33 mouse cellular contexts compared by ENCODE assay signal in genomic region chr1:92703270-92703669, GRCm38 (mm10). TPM values are rescaled to one million over a fixed set of nuclear protein-coding genes. Genes with fewer than 3 reads are reported as not detected.
A peak's percentile ranks its signal among the peaks of the same experiment; 100 is the strongest.
DNase-seq lines count a peak whose midpoint lies in the region; ATAC-seq and TF ChIP-seq lines count a peak whose summit lies in the region.
"Had no signal": no experiment of that assay in that cellular context is flagged by ENCODE, and none has a peak within 500 bp of the region (broad histone marks: within the 10 kb centered on the region; RNA-seq: fewer than 3 reads in every experiment).

No protein-coding gene starts in this region.

- H3K27me3 ChIP-seq in heart, embryonic 16.5 days (ENCODE audit: control insufficient read depth, insufficient read depth, low read length): no peaks in the 10 kb centered on the region
- no peaks in the 10 kb centered on the region for H3K27me3 ChIP-seq in C2C12 (ENCODE audit: control insufficient read depth, insufficient read depth, insufficient read length)
- no peaks in the 10 kb centered on the region for H3K27me3 ChIP-seq in embryonic facial prominence, embryonic 14.5 days (replicated peaks; ENCODE audit: control insufficient read depth, insufficient read depth, low read length)
- H3K27me3 ChIP-seq in kidney, adult 2 months (replicated peaks; ENCODE audit: control insufficient read depth, insufficient read depth, low read length): no peaks in the 10 kb centered on the region
- H3K27me3 ChIP-seq: forebrain, embryonic 13.5 days; intestine, embryonic 15.5 days; limb, embryonic 13.5 days; liver, embryonic 12.5 days; neural tube, embryonic 12.5 days had no signal

- peak overlapping the region; percentile 93 for H3K27ac ChIP-seq in gastrocnemius, adult 2 months
- H3K27ac ChIP-seq in heart, embryonic 16.5 days (ENCODE audit: low read length): 0 out of 2 replicates have a peak overlapping the region, but pooled peaks have one; percentile 4
- peak overlapping the region; percentile 46; the same call in 1 of the 2 replicates for H3K27ac ChIP-seq in embryonic facial prominence, embryonic 14.5 days (replicated peaks; ENCODE audit: low read depth, low read length)
- H3K27ac ChIP-seq in kidney, adult 2 months (ENCODE audit: insufficient read depth, low read depth, low read length): no peak overlapping the region
- H3K27ac ChIP-seq: forebrain, embryonic 13.5 days; hindbrain, embryonic 10.5 days; intestine, embryonic 15.5 days; kidney, postnatal 0 days; limb, embryonic 13.5 days; liver, embryonic 12.5 days; neural tube, embryonic 12.5 days had no signal

- H3K4me1 ChIP-seq in heart, embryonic 16.5 days (ENCODE audit: control insufficient read depth, insufficient read depth, low read length): peaks cover 26% of the 10 kb centered on the region
- H3K4me1 ChIP-seq in embryonic facial prominence, embryonic 14.5 days (ENCODE audit: control insufficient read depth, insufficient read depth, low read length): peaks cover 10% of the 10 kb centered on the region
- H3K4me1 ChIP-seq in kidney, adult 2 months (ENCODE audit: control insufficient read depth, insufficient read depth, low read length): no peaks in the 10 kb centered on the region

- H3K4me3 ChIP-seq in gastrocnemius, adult 2 months: peak overlapping the region; percentile 45
- H3K4me3 ChIP-seq in heart, embryonic 16.5 days (ENCODE audit: low read length): no peak overlapping the region
- H3K4me3 ChIP-seq in C2C12 (ENCODE audit: insufficient read depth, poor library complexity, severe bottlenecking): no peak overlapping the region
- H3K4me3 ChIP-seq in embryonic facial prominence, embryonic 14.5 days (ENCODE audit: low read depth, low read length): no peak overlapping the region
- no peak overlapping the region for H3K4me3 ChIP-seq in kidney, adult 2 months (ENCODE audit: insufficient read depth, low read depth, low read length)
- H3K4me3 ChIP-seq: erythroblast, embryonic 14.5 days; forebrain, embryonic 13.5 days; heart, embryonic 12.5 days; hindbrain, embryonic 10.5 days; intestine, embryonic 15.5 days; limb, embryonic 13.5 days; liver, embryonic 12.5 days; neural tube, embryonic 12.5 days had no signal

- H3K9me3 ChIP-seq in heart, embryonic 16.5 days (replicated peaks; ENCODE audit: control insufficient read depth, low read length): peaks cover 5% of the 10 kb centered on the region; the same call in 1 of the 2 replicates
- H3K9me3 ChIP-seq in embryonic facial prominence, embryonic 14.5 days (ENCODE audit: control insufficient read depth, low read length): no peaks in the 10 kb centered on the region
- H3K9me3 ChIP-seq: forebrain, embryonic 13.5 days; hindbrain, embryonic 10.5 days; intestine, embryonic 15.5 days; liver, embryonic 12.5 days; neural tube, embryonic 12.5 days had no signal

- TF ChIP-seq POLR2A in kidney, adult 2 months (IDR thresholded peaks at IDR 0.05; ENCODE audit: low read depth, low read length): no peak

- DNase-seq in gastrocnemius, adult 2 months: peak; percentile 28
- no peak for DNase-seq in gastrocnemius, postnatal 10 days
- DNase-seq in heart, adult 11 months: no peak
- no peak for DNase-seq in embryonic facial prominence, embryonic 14.5 days (ENCODE audit: low spot score)
- DNase-seq in kidney, adult 2 months: no peak
- no peak for DNase-seq in frontal cortex, postnatal 36 days (ENCODE audit: low spot score in 2 of 2)
- DNase-seq: cerebellum, adult 18-20 months; cerebellum, postnatal 14 days; kidney, adult 8-10 months; kidney, postnatal 4 days; layer of hippocampus, postnatal 36 days; liver, postnatal 0 days; right cerebral cortex, postnatal 4 days; thymus, adult 2 months; thymus, postnatal 4 days had no signal

- H3K4me2 ChIP-seq in heart, embryonic 16.5 days (ENCODE audit: low read depth, low read length): no peak overlapping the region; the same call in 1 of the 2 replicates
- no peak overlapping the region for H3K4me2 ChIP-seq in embryonic facial prominence, embryonic 14.5 days (ENCODE audit: low read depth, low read length)
- H3K4me2 ChIP-seq: forebrain, embryonic 13.5 days; heart, embryonic 12.5 days; intestine, embryonic 15.5 days; limb, embryonic 13.5 days; liver, embryonic 12.5 days; midbrain, embryonic 11.5 days; neural tube, embryonic 12.5 days had no signal

- intact Hi-C loops in gastrocnemius, adult 2 months (cut with DNase I): loop anchor here (5.0 kb wide), 1 partner anchor 84 kb away; no protein-coding TSS in a partner anchor

- H3K79me2 ChIP-seq in C2C12 (ENCODE audit: control insufficient read depth, insufficient read depth): no peaks in the 10 kb centered on the region

- 90% methylated on average over 3 of the region's 3 CpGs for WGBS in heart, embryonic 16.5 days
- WGBS in embryonic facial prominence, embryonic 14.5 days: 72% methylated on average over 3 of the region's 3 CpGs
- WGBS in kidney, adult 2 months: 74% methylated on average over 3 of the region's 3 CpGs

- ATAC-seq in heart, embryonic 16.5 days (replicated peaks; ENCODE audit: extremely low read depth, insufficient read depth, low FRiP score): no peak
- no peak for ATAC-seq in embryonic facial prominence, embryonic 14.5 days (ENCODE audit: low read depth)
- ATAC-seq: forebrain, embryonic 13.5 days; hindbrain, embryonic 16.5 days; intestine, embryonic 15.5 days; liver, embryonic 12.5 days; liver, postnatal 0 days; midbrain, embryonic 16.5 days had no signal

- TF ChIP-seq CTCF in gastrocnemius, adult 2 months (IDR thresholded peaks at IDR 0.05): no peak
- TF ChIP-seq CTCF in C2C12 (IDR thresholded peaks at IDR 0.05; ENCODE audit: control insufficient read depth, insufficient read depth, insufficient read length): no peak
- no peak for TF ChIP-seq CTCF in kidney, adult 2 months (conservative IDR thresholded peaks at IDR 0.05; ENCODE audit: insufficient read depth, insufficient read length, low read depth, low read length)

- no peaks in the 10 kb centered on the region for H3K36me3 ChIP-seq in heart, embryonic 16.5 days (ENCODE audit: control insufficient read depth, insufficient read depth)
- no peaks in the 10 kb centered on the region for H3K36me3 ChIP-seq in C2C12 (ENCODE audit: control insufficient read depth, insufficient read depth)
- no peaks in the 10 kb centered on the region for H3K36me3 ChIP-seq in embryonic facial prominence, embryonic 14.5 days (ENCODE audit: control insufficient read depth, insufficient read depth, low read length)
- H3K36me3 ChIP-seq in kidney, adult 2 months (ENCODE audit: control insufficient read depth, insufficient read depth, low read length): no peaks in the 10 kb centered on the region
- H3K36me3 ChIP-seq: heart, embryonic 12.5 days; hindbrain, embryonic 10.5 days; intestine, embryonic 15.5 days; limb, embryonic 13.5 days; liver, embryonic 12.5 days; neural tube, embryonic 12.5 days had no signal

- peak overlapping the region; percentile 42 for H3K9ac ChIP-seq in heart, embryonic 16.5 days (ENCODE audit: low read length)
- H3K9ac ChIP-seq in embryonic facial prominence, embryonic 14.5 days (ENCODE audit: low read depth, low read length): peak overlapping the region; percentile 25; the same call in 1 of the 2 replicates
- H3K9ac ChIP-seq: forebrain, embryonic 13.5 days; heart, embryonic 12.5 days; intestine, embryonic 15.5 days; limb, embryonic 13.5 days; liver, embryonic 12.5 days; liver, postnatal 0 days; neural tube, embryonic 12.5 days had no signal

- H3K79me3 ChIP-seq in C2C12 (ENCODE audit: low read depth): no peaks in the 10 kb centered on the region

- peak overlapping the region; percentile 47 for H3ac ChIP-seq in C2C12 (ENCODE audit: control insufficient read depth, insufficient read length, low read depth)

TF ChIP-seq in C2C12, 6 proteins besides CTCF, POLR2A, EP300 and RAD21:
- TF ChIP-seq CEBPB (IDR thresholded peaks at IDR 0.05; ENCODE audit: low read depth) (no peak), USF1 (IDR thresholded peaks at IDR 0.05; ENCODE audit: low read depth) (no peak), MYOD1 (IDR thresholded peaks at IDR 0.05; ENCODE audit: control insufficient read depth, insufficient read length, low read depth) (no peak), MAX (IDR thresholded peaks at IDR 0.05) (no peak), MYOG (IDR thresholded peaks at IDR 0.05; ENCODE audit: control insufficient read depth, extremely low read depth, insufficient read length) (no peak), FOSL1 (IDR thresholded peaks at IDR 0.05; ENCODE audit: insufficient read depth, low read length, poor library complexity, severe bottlenecking) (no peak)

RNA-seq across cellular contexts. Expression of gene Otos, which starts 54.6 kb away (rescaled TPM):
- total RNA-seq in gastrocnemius, adult 2 months (2021): not detected
- under 1 TPM; 0.41 to 0.49 TPM for total RNA-seq in gastrocnemius, postnatal 10 days (2021)
- 0.24 and 0.47 TPM in 2 replicates for polyA plus RNA-seq in heart, embryonic 16.5 days (2015; fragmentation: Nextera tagmentation; extraction: Ambion mirVana)
- polyA plus RNA-seq in C2C12 (2012; fragmentation: generic; extraction: Trizol): not detected
- 0.12 and 0.51 TPM in 2 replicates for polyA plus RNA-seq in embryonic facial prominence, embryonic 14.5 days (2014; fragmentation: Nextera tagmentation; extraction: Ambion mirVana)
- polyA plus RNA-seq in kidney, adult 2 months (2012; rRNA removed): 0.29 and 0.48 TPM in 2 replicates
- total RNA-seq: adrenal gland, adult 18-20 months; adrenal gland, postnatal 25 days; gastrocnemius, adult 18-20 months had no signal
- polyA plus RNA-seq: heart, embryonic 12.5 days; limb, embryonic 13.5 days; lung, embryonic 16.5 days; neural tube, embryonic 12.5 days had no signal
